Mouse (Mus musculus): Measurements from ENCODE around the gene Pdgfc. TPM values are rescaled to one million over a fixed set of nuclear protein-coding genes. Genes with fewer than 3 reads are reported as not detected.
A peak's percentile ranks its signal among the peaks of the same experiment; 100 is the strongest.

The Pdgfc gene
- polyA plus RNA-seq (2015; fragmentation: Nextera tagmentation; extraction: Ambion mirVana): 2.2 and 2.3 TPM in 2 replicates

GRCm38 (mm10) chr3:81036151-81036553 is at the start of gene Pdgfc:
Gene Pdgfc (plus strand): TSS chr3:81036416.
- 2% methylated on average over 15 of the region's 17 CpGs for WGBS
- ATAC-seq (peak; percentile 39), DNase-seq (ENCODE audit: low spot score) (no peak)
- H3K36me3 ChIP-seq (ENCODE audit: insufficient read depth, low read length): no peaks in the 10 kb centered on the region
- no peaks in the 10 kb centered on the region for H3K9me3 ChIP-seq (ENCODE audit: low read length)
- H3K27me3 ChIP-seq (replicated peaks; ENCODE audit: insufficient read depth, low read length): no peaks in the 10 kb centered on the region
- no peak within 1 kb of the TSS for H3K27ac ChIP-seq (ENCODE audit: low read length)
- H3K4me1 ChIP-seq (ENCODE audit: insufficient read depth, low read depth, low read length): peaks cover 3% of the 10 kb centered on the region; the same call in 1 of the 2 replicates
- peak within 1 kb of the TSS; percentile 39; the same call in 1 of the 2 replicates for H3K9ac ChIP-seq (replicated peaks; ENCODE audit: low read depth)
- TF ChIP-seq CTCF (IDR thresholded peaks at IDR 0.05) (no peak), EP300 (IDR thresholded peaks at IDR 0.05) (no peak)
- H3K4me3 ChIP-seq (ENCODE audit: low read depth, low read length): peak within 1 kb of the TSS; percentile 68
- peak within 1 kb of the TSS; percentile 96 for H3K4me2 ChIP-seq (replicated peaks; ENCODE audit: low read depth, low read length)

GRCm38 (mm10) chr3:81009245-81009644 is 27.0 kb upstream of the Pdgfc start:
- Histone ChIP-seq H3K27me3 (replicated peaks; ENCODE audit: insufficient read depth, low read length) (no peaks in the 10 kb centered on the region), H3K36me3 (ENCODE audit: insufficient read depth, low read length) (no peaks in the 10 kb centered on the region), H3K4me2 (replicated peaks; ENCODE audit: low read depth, low read length) (no peak overlapping the region), H3K27ac (ENCODE audit: low read length) (no peak overlapping the region), H3K9ac (replicated peaks; ENCODE audit: low read depth) (no peak overlapping the region), H3K9me3 (ENCODE audit: low read length) (no peaks in the 10 kb centered on the region), H3K4me3 (ENCODE audit: low read depth, low read length) (no peak overlapping the region), H3K4me1 (ENCODE audit: insufficient read depth, low read depth, low read length) (no peaks in the 10 kb centered on the region)
- no peak for DNase-seq (ENCODE audit: low spot score)
- 57% methylated on average over 3 of the region's 3 CpGs for WGBS
- TF ChIP-seq CTCF (IDR thresholded peaks at IDR 0.05) (no peak), EP300 (IDR thresholded peaks at IDR 0.05) (no peak)
- no peak for ATAC-seq

DNA sequence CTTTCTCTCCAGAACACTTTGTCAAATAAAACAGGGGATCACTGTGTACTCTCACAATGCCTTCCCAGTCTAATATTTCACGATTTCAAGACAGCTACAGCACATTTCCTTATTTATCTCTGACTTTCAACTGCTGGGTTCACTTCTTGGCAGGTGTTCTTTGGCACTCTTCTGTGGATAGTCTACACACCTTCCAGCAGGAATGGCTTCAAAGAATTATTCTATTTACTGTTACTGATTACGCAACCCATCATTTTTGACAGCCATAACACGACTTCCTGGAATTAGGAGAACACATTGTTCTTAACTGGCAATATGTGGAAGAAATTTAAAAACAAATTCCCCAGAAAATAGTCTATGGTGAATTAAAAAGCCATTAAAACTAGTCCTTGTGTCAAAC is 26.3 kb upstream of the Pdgfc start:
- H3K4me1 ChIP-seq (ENCODE audit: insufficient read depth, low read depth, low read length): no peaks in the 10 kb centered on the region
- no peaks in the 10 kb centered on the region for H3K36me3 ChIP-seq (ENCODE audit: insufficient read depth, low read length)
- H3K4me3 ChIP-seq (ENCODE audit: low read depth, low read length): no peak overlapping the region
- 38% methylated on average over 3 of the region's 3 CpGs for WGBS
- H3K27ac ChIP-seq (ENCODE audit: low read length): no peak overlapping the region
- no peak overlapping the region for H3K4me2 ChIP-seq (replicated peaks; ENCODE audit: low read depth, low read length)
- H3K27me3 ChIP-seq (replicated peaks; ENCODE audit: insufficient read depth, low read length): no peaks in the 10 kb centered on the region
- TF ChIP-seq EP300 (IDR thresholded peaks at IDR 0.05) (peak; percentile 71), CTCF (IDR thresholded peaks at IDR 0.05) (no peak)
- ATAC-seq (no peak), DNase-seq (ENCODE audit: low spot score) (peak; percentile 55)
- H3K9ac ChIP-seq (replicated peaks; ENCODE audit: low read depth): no peak overlapping the region
- H3K9me3 ChIP-seq (ENCODE audit: low read length): no peaks in the 10 kb centered on the region

DNA sequence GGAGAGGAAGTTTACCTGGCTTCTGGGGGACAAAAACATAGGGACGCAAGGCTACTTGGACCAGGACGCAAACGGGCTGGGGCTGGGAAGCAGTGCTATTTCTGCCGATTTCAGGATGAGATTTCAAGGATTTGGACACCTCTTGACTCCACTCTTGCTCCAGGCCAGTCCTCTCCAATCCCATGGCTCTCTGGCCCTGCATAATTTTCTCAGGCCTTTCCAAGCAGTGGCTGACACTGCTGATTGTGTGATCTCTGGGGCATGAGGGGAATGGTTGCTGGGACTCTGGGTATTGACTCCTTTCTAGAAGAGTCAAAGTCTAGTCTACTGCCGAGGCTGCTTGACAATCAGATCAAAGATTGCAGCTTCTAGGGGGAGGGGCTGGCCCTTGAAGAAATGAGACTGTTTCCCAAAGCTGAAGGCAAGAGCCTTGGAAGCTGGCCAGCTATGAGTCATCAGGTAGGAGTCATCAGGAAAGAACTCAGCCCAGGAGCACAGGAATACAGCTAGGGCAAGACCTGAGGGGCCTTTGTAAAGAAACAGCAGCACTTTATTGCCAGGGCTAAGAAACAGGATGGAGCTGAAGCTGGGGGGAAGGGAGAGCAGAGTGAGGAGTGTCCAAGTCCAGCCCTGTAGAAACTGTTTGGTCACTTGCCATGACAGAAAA is 18.7 kb upstream of the Pdgfc start:
- Histone ChIP-seq H3K36me3 (ENCODE audit: insufficient read depth, low read length) (no peaks in the 10 kb centered on the region), H3K9me3 (ENCODE audit: low read length) (no peaks in the 10 kb centered on the region), H3K27ac (ENCODE audit: low read length) (no peak overlapping the region), H3K4me2 (replicated peaks; ENCODE audit: low read depth, low read length) (no peak overlapping the region), H3K9ac (replicated peaks; ENCODE audit: low read depth) (no peak overlapping the region), H3K4me3 (ENCODE audit: low read depth, low read length) (no peak overlapping the region), H3K4me1 (ENCODE audit: insufficient read depth, low read depth, low read length) (peaks cover 6% of the 10 kb centered on the region; the same call in 1 of the 2 replicates), H3K27me3 (replicated peaks; ENCODE audit: insufficient read depth, low read length) (no peaks in the 10 kb centered on the region)
- TF ChIP-seq EP300 (IDR thresholded peaks at IDR 0.05): no peak; the same call in 1 of the 2 replicates
- DNase-seq (ENCODE audit: low spot score): peak; percentile 85
- ATAC-seq: peak; percentile 87
- WGBS: 53% methylated on average over 5 of the region's 5 CpGs

GRCm38 (mm10) chr3:81020064-81020463 is 16.2 kb upstream of the Pdgfc start:
- DNase-seq (ENCODE audit: low spot score): peak; percentile 25
- no peak for ATAC-seq
- WGBS: 33% methylated on average over 1 of the region's 1 CpGs
- Histone ChIP-seq H3K27me3 (replicated peaks; ENCODE audit: insufficient read depth, low read length) (no peaks in the 10 kb centered on the region), H3K9me3 (ENCODE audit: low read length) (no peaks in the 10 kb centered on the region), H3K27ac (ENCODE audit: low read length) (no peak overlapping the region), H3K4me3 (ENCODE audit: low read depth, low read length) (no peak overlapping the region), H3K4me1 (ENCODE audit: insufficient read depth, low read depth, low read length) (peaks cover 6% of the 10 kb centered on the region; the same call in 1 of the 2 replicates), H3K4me2 (replicated peaks; ENCODE audit: low read depth, low read length) (no peak overlapping the region), H3K36me3 (ENCODE audit: insufficient read depth, low read length) (no peaks in the 10 kb centered on the region), H3K9ac (replicated peaks; ENCODE audit: low read depth) (no peak overlapping the region)
- TF ChIP-seq CTCF (IDR thresholded peaks at IDR 0.05) (peak; percentile 63), EP300 (IDR thresholded peaks at IDR 0.05) (no peak)

- no peaks in the 10 kb centered on the region for H3K36me3 ChIP-seq (ENCODE audit: insufficient read depth, low read length)
- no peak overlapping the region for H3K27ac ChIP-seq (ENCODE audit: low read length)
- no peaks in the 10 kb centered on the region for H3K27me3 ChIP-seq (replicated peaks; ENCODE audit: insufficient read depth, low read length)
- 74% methylated on average over 6 of the region's 6 CpGs for WGBS
- 0 out of 2 replicates have a peak, but pooled peaks have one; percentile 19 for ATAC-seq
- no peaks in the 10 kb centered on the region for H3K9me3 ChIP-seq (ENCODE audit: low read length)
- no peak overlapping the region for H3K4me3 ChIP-seq (ENCODE audit: low read depth, low read length)
- TF ChIP-seq CTCF (IDR thresholded peaks at IDR 0.05): no peak
- no peak for TF ChIP-seq EP300 (IDR thresholded peaks at IDR 0.05)
- H3K4me2 ChIP-seq (replicated peaks; ENCODE audit: low read depth, low read length): no peak overlapping the region
- no peak for DNase-seq (ENCODE audit: low spot score)
- H3K4me1 ChIP-seq (ENCODE audit: insufficient read depth, low read depth, low read length): peaks cover 6% of the 10 kb centered on the region; the same call in 1 of the 2 replicates
- no peak overlapping the region for H3K9ac ChIP-seq (replicated peaks; ENCODE audit: low read depth)
These were observed 14.4 kb upstream of the Pdgfc start for GRCm38 (mm10) chr3:81021783-81022182.

Data from lung, postnatal 0 days (tissue).